Mouse (Mus musculus) liver, postnatal 0 days (tissue): ENCODE data around the gene Wnt7b.

Experiments
- CTCF ChIP-seq: sonication (generic); IDR thresholded peaks from 2 replicates; pipeline ENCODE4 v1.5.1; 2016; ENCODE audit warnings: antibody characterized with exemption, low read depth
- EP300 ChIP-seq: IDR thresholded peaks from 2 replicates; pipeline ENCODE4 v1.6.1; 2016; ENCODE audit warnings: antibody characterized with exemption, low read depth, mild to moderate bottlenecking

DNA sequence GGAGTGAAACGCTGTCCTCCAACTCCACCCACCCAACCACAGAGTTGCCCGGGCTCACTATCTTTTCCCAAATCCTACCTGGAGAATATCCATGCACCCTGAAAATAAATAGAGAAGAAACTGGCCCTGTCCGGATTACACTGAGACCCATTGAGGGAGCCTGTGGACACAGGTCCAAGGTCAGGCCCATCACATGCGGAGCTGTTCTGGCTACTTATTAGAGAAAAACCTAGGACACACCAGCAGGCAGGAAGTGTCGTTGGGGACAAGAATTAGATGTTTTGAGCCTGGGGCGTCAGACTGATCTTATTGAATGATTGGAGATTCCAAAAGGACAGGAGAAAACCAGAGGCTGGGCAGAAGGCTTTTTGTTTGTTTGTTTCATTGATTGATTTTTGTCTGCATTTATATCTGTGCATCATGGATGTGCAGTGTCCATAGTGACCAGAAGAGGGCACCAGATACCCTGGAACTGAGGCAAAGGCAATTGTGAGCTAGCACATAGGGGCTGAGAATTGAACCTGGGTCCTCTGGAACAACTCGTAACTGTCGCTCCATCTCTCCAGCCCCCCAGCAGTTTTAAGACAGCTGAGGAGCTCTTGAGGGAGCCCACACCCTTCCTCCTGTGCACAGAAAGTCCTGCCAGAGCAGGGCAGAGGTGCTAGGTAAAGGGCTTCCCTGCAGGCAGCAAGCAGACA is 30.5 kb upstream of the Wnt7b start:
- TF ChIP-seq EP300 (no peak), CTCF (peak; percentile 79)
